Mouse (Mus musculus): ENCODE data around the gene 1700030J22Rik. TPM values are rescaled to one million over a fixed set of nuclear protein-coding genes. Genes with fewer than 3 reads are reported as not detected.
A peak's percentile ranks its signal among the peaks of the same experiment; 100 is the strongest.

1700030J22Rik gene
- polyA plus RNA-seq, 1 experiment: 2.8 TPM

DNA sequence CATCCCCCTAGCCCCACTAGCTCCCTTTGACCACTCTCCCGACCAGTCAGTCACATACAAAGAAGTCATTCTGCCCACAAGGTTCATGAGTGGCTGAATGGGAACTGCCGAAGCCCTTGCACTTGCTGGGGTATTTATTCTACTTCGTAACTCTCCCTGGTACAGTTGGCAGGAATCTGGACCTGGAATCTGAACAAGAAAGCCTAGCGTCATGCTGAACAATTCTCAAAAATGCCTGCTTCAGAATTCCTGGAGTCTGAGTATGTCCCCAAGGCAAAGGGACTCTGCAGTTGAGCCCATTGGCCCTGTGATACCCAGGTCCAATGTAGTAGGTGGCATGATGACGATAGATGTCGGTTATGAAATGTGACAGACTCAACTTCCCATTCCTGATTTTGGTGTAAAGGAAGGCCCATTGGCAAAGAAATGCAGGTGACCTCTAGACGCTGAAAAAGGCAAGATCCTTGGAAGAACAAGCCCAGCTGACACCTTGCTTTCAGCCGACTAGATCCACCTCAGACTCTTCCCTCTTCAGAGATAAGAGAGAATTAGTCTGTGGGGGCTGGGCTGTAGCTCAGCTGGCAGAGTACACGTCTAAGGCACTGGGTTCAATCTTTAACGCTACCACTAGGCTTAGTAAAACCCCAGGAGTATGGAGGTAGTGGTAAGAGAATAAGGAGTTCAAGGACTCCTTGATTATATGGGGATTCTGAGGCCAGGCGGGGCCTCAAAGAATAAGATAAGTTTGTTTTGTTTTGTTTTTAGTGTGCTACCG lies 36.3 kb downstream of the 1700030J22Rik start:
- no peak for DNase-seq
- WGBS: 74% methylated on average over 12 of the region's 12 CpGs
- H3K4me3 ChIP-seq (replicated peaks; ENCODE audit: insufficient read depth, low read depth, low read length): no peak overlapping the region
- TF ChIP-seq CTCF (IDR thresholded peaks at IDR 0.05; ENCODE audit: borderline replicate concordance, insufficient read depth, low read depth, low read length) (no peak), POLR2A (IDR thresholded peaks at IDR 0.05; ENCODE audit: borderline replicate concordance, insufficient read depth, low read length) (no peak)
- H3K27ac ChIP-seq (ENCODE audit: insufficient read depth, low read length): no peak overlapping the region
- H3K4me1 ChIP-seq (ENCODE audit: control insufficient read depth, insufficient read depth, low read length): peaks cover 10% of the 10 kb centered on the region
- no peaks in the 10 kb centered on the region for H3K27me3 ChIP-seq (ENCODE audit: control insufficient read depth, insufficient read depth, low read length)

DNA sequence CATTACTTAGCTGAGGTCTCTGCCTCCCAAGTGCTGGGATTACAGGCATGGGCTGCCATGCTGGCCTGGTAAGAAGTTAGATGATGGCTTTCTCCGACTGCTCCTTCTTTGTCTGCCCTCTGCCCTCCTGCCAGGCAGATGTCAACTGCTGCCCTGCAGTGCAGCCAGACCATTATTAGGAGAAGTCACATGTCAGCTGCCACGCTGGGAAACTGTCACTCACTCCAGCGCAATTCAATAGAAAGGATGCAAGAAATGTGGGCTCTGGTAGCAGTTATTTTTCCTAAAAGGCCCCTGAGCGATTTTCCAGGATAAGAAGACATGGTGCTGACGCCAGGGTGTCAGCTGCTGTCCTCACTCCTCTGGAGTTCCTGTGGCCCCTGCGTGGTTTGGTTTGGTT lies 43.3 kb downstream of the 1700030J22Rik start:
- Histone ChIP-seq H3K4me3 (replicated peaks; ENCODE audit: insufficient read depth, low read depth, low read length) (no peak overlapping the region), H3K27ac (ENCODE audit: insufficient read depth, low read length) (no peak overlapping the region), H3K4me1 (ENCODE audit: control insufficient read depth, insufficient read depth, low read length) (no peaks in the 10 kb centered on the region), H3K27me3 (ENCODE audit: control insufficient read depth, insufficient read depth, low read length) (no peaks in the 10 kb centered on the region)
- TF ChIP-seq CTCF (IDR thresholded peaks at IDR 0.05; ENCODE audit: borderline replicate concordance, insufficient read depth, low read depth, low read length) (no peak), POLR2A (IDR thresholded peaks at IDR 0.05; ENCODE audit: borderline replicate concordance, insufficient read depth, low read length) (no peak)
- no peak for DNase-seq
- WGBS: 34% methylated on average over 6 of the region's 6 CpGs

DNA sequence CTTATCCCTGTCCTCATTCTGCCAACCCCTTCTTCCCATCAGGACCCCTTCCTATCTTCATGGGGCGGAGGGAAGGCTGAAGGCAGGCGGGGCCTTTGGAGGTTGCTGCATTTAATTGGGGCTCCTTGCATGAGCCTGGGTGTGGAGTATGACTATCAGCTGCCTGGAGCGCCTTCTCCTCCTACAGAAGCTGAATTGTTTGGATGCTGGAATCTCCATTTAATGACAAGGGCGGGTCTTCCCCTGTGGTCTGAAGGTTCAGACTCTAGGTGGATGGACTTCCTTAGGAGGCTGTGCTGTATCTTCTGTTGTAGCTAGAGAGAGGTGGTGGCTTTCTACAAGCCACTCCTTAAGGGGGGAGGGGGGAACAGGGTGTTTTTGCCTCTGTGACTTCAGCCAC lies 43.8 kb downstream of the 1700030J22Rik start:
- no peak for DNase-seq
- H3K4me1 ChIP-seq (ENCODE audit: control insufficient read depth, insufficient read depth, low read length): no peaks in the 10 kb centered on the region
- no peak overlapping the region for H3K27ac ChIP-seq (ENCODE audit: insufficient read depth, low read length)
- TF ChIP-seq CTCF (IDR thresholded peaks at IDR 0.05; ENCODE audit: borderline replicate concordance, insufficient read depth, low read depth, low read length) (no peak), POLR2A (IDR thresholded peaks at IDR 0.05; ENCODE audit: borderline replicate concordance, insufficient read depth, low read length) (no peak)
- no peak overlapping the region for H3K4me3 ChIP-seq (replicated peaks; ENCODE audit: insufficient read depth, low read depth, low read length)
- WGBS: over 99% methylated on average over 4 of the region's 4 CpGs
- no peaks in the 10 kb centered on the region for H3K27me3 ChIP-seq (ENCODE audit: control insufficient read depth, insufficient read depth, low read length)

DNA sequence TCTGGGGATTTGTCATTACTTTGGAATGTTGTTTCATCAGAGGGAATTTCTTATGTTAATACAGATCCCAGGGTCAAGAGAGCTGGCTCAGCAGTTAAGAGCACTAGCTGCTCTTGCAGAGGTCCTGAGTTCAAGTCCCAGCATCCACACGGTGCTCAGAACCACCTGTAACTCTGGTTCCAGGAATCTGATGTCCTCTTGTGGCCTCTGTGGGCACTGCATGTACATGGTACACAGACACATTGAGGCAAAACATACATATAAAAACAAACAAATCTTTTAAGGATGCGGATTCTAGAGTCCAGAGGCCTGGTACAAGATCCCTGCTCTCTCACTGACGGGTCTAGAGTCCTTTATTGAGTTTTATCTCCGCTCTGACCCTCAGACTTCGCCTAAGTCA lies 50.2 kb downstream of the 1700030J22Rik start:
- no peak overlapping the region for H3K27ac ChIP-seq (ENCODE audit: insufficient read depth, low read length)
- no peak for DNase-seq
- H3K4me3 ChIP-seq (replicated peaks; ENCODE audit: insufficient read depth, low read depth, low read length): no peak overlapping the region
- H3K4me1 ChIP-seq (ENCODE audit: control insufficient read depth, insufficient read depth, low read length): no peaks in the 10 kb centered on the region
- TF ChIP-seq CTCF (IDR thresholded peaks at IDR 0.05; ENCODE audit: borderline replicate concordance, insufficient read depth, low read depth, low read length): no peak
- no peak for TF ChIP-seq POLR2A (IDR thresholded peaks at IDR 0.05; ENCODE audit: borderline replicate concordance, insufficient read depth, low read length)
- WGBS: 90% methylated on average over 5 of the region's 5 CpGs
- no peaks in the 10 kb centered on the region for H3K27me3 ChIP-seq (ENCODE audit: control insufficient read depth, insufficient read depth, low read length)

DNA sequence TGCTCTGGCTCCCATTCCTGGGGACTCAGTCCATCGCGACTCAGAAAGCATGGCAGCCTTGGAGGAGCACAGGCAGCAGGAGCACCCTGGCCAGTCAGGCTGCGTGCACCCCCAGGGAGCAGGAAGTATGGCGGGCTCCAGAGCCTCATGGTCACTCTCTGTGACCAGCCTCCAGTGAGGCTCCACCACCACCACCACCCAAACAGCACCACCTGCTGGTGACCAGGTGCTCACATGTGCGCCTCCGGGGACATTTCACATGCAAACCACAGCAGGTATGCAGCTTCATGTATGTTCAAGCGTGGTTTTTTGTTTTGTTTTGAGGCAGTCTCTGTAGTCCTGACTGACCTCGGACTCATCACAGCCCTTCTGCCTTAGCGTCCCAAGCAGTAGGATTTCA lies 50.9 kb downstream of the 1700030J22Rik start:
- Histone ChIP-seq H3K4me1 (ENCODE audit: control insufficient read depth, insufficient read depth, low read length) (no peaks in the 10 kb centered on the region), H3K27me3 (ENCODE audit: control insufficient read depth, insufficient read depth, low read length) (no peaks in the 10 kb centered on the region), H3K4me3 (replicated peaks; ENCODE audit: insufficient read depth, low read depth, low read length) (no peak overlapping the region), H3K27ac (ENCODE audit: insufficient read depth, low read length) (no peak overlapping the region)
- WGBS: 84% methylated on average over 9 of the region's 9 CpGs
- peak; percentile 40; the same call in 1 of the 2 replicates for TF ChIP-seq CTCF (IDR thresholded peaks at IDR 0.05; ENCODE audit: borderline replicate concordance, insufficient read depth, low read depth, low read length)
- TF ChIP-seq POLR2A (IDR thresholded peaks at IDR 0.05; ENCODE audit: borderline replicate concordance, insufficient read depth, low read length): no peak
- no peak for DNase-seq

DNA sequence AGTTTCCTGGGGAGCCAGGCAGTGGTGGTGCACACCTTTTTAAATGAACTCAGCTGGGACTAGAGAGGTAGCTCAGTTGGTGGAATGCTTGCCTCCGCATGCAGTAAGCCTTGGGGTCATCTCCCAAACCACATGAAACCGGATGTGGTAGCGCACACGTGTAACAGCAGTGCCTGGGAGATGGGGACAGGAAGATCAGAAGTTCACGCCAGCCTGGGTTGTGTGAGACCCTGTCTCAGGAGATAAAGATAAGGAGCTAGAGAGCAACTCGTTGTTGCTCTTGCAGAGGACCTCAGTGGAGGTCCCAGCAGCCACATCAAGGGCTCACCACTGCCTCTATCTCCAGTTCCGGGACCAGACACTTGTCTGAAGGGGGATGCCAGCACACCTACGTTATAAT lies 55.2 kb downstream of the 1700030J22Rik start:
- no peak for TF ChIP-seq POLR2A (IDR thresholded peaks at IDR 0.05; ENCODE audit: borderline replicate concordance, insufficient read depth, low read length)
- no peak overlapping the region for H3K4me3 ChIP-seq (replicated peaks; ENCODE audit: insufficient read depth, low read depth, low read length)
- H3K27ac ChIP-seq (ENCODE audit: insufficient read depth, low read length): no peak overlapping the region
- peaks cover 2% of the 10 kb centered on the region; the same call in 1 of the 2 replicates for H3K4me1 ChIP-seq (ENCODE audit: control insufficient read depth, insufficient read depth, low read length)
- H3K27me3 ChIP-seq (ENCODE audit: control insufficient read depth, insufficient read depth, low read length): no peaks in the 10 kb centered on the region
- DNase-seq: no peak
- WGBS: 93% methylated on average over 8 of the region's 8 CpGs

DNA sequence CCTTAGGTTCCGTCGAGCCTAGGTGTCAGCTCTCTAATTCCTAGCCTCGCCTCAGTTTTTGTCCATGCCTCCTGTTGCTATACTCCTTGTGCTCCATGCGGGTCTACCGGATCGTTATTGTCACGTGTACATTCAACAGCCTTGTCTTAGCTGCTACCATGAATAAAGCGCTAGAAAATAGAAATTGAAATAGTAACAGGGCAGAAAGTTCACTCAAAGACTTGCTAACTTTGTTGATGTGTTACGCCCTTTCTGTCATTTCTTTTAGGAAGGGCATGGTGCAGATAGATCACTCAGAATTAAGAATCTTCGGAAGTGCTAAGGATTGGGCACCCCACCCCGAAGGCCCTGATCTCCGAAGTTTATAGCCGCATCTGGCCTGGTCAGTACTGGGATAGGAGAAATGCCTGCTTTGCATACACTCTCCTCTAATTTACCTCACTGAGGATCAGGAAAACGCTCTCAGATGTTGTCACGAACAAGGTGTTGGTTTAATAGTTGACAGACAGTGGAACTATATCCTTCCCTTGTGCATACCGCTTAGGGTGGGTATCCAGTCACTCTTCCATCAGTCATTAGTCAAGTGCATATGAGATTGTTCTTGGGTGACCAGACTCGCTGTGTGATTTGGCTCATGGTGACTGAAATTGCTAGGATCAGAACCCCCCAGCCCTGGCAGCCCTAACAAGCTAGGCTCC lies 56.5 kb downstream of the 1700030J22Rik start:
- H3K4me3 ChIP-seq (replicated peaks; ENCODE audit: insufficient read depth, low read depth, low read length): peak overlapping the region; percentile 89
- WGBS: 27% methylated on average over 17 of the region's 17 CpGs
- no peak for DNase-seq
- no peak for TF ChIP-seq CTCF (IDR thresholded peaks at IDR 0.05; ENCODE audit: borderline replicate concordance, insufficient read depth, low read depth, low read length)
- TF ChIP-seq POLR2A (IDR thresholded peaks at IDR 0.05; ENCODE audit: borderline replicate concordance, insufficient read depth, low read length): no peak
- H3K4me1 ChIP-seq (ENCODE audit: control insufficient read depth, insufficient read depth, low read length): peaks cover 2% of the 10 kb centered on the region; the same call in 1 of the 2 replicates
- H3K27ac ChIP-seq (ENCODE audit: insufficient read depth, low read length): no peak overlapping the region
- H3K27me3 ChIP-seq (ENCODE audit: control insufficient read depth, insufficient read depth, low read length): no peaks in the 10 kb centered on the region

All from cerebellum, adult 2 months (tissue).